Mouse (Mus musculus) bone marrow macrophage, adult 2 months (primary cell): ENCODE results near the gene Abcc4. TPM values are rescaled to one million over a fixed set of nuclear protein-coding genes. Genes with fewer than 3 reads are reported as not detected.
A peak's percentile ranks its signal among the peaks of the same experiment; 100 is the strongest.

ENCODE experiments used
- H3K27ac ChIP-seq: 2 replicates; pipeline ENCODE4 v1.5.1; 2012; ENCODE audit warnings: low read depth, low read length; ENCODE audit not compliant: insufficient read depth
- H3K4me1 ChIP-seq: 2 replicates; pipeline ENCODE4 v1.6.1; 2012; ENCODE audit warnings: low read length; ENCODE audit not compliant: control insufficient read depth, insufficient read depth
- H3K4me3 ChIP-seq: 2 replicates; pipeline ENCODE4 v1.5.1; 2012; ENCODE audit warnings: mild to moderate bottlenecking, low read length, moderate library complexity; ENCODE audit not compliant: insufficient read depth
- CTCF ChIP-seq: IDR thresholded peaks from 2 replicates; pipeline ENCODE4 v1.5.1; 2012; ENCODE audit warnings: low read depth, mild to moderate bottlenecking, low read length, moderate library complexity
- POLR2A ChIP-seq: IDR thresholded peaks from 2 replicates; pipeline ENCODE4 v1.6.1; 2012; ENCODE audit warnings: mild to moderate bottlenecking, low read depth, low read length, borderline replicate concordance
- polyA plus RNA-seq: library from polyadenylated mRNA; stranded (reverse); fragments of >200 nt; gene quantifications from 2 replicates; pipeline ENCODE4 v1.2.4, GENCODE M21; 2012; ENCODE audit not compliant: missing spikeins, insufficient read depth, insufficient read length

Gene Abcc4
- polyA plus RNA-seq, 1 experiment: 8.6 TPM

DNA sequence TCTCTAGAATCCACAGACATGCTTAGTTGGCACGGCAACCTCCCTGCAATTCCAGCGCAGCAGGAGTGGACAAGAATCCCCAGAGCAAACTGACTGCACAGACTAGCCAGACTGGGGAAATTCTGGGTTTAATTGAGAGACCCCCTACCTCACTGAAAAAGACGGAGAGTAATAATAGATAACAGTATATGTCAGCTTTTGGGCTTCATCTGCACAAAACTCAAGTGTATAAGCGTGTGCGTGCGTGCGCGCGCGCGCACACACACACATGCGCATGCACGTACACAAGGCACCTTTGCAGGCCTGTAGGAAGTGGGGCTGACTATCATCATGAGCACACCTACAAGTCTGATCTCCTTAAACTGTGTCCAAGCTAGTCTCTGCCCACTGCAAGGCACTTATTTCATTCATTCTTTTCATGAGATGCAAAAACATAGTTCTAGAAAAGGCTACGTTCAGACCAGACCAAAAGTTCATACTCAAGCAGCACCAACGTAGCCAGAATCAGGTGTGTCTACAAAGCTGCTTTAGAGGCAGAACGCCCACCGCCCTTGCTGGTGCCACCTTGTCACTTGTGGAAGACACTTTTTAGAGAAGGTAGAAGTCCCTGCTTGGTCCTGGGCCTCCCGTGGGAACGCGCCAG lies 232.7 kb downstream of the Abcc4 start:
- H3K27ac ChIP-seq: no peak overlapping the region
- H3K4me1 ChIP-seq: no peaks in the 10 kb centered on the region
- no peak overlapping the region; the same call in 1 of the 2 replicates for H3K4me3 ChIP-seq
- TF ChIP-seq POLR2A (no peak), CTCF (no peak)

DNA sequence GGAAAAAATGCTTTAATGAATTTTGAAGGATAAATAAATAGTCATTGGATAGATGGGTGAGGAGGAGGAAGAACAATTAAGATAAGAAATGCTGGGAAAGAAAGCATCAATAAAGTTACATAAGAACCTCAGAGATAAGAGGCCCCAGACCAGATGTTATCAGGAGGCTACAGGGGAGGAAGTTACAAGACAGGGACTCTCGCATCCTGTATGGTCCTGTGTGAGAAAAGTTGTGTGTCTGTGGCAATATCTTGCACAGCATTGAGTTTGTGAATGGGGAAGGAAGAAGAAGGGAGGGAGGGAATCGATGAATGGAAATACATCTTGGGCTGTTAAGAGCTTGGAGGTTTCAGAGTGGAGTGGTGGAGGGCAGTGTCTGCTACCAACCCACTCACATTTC lies 240.7 kb downstream of the Abcc4 start:
- TF ChIP-seq POLR2A (no peak), CTCF (no peak)
- H3K27ac ChIP-seq: no peak overlapping the region
- H3K4me3 ChIP-seq: no peak overlapping the region
- H3K4me1 ChIP-seq: no peaks in the 10 kb centered on the region

- Histone ChIP-seq H3K27ac (no peak overlapping the region), H3K4me1 (no peaks in the 10 kb centered on the region), H3K4me3 (no peak overlapping the region)
- TF ChIP-seq CTCF (no peak), POLR2A (no peak)
Measured at GRCm38 (mm10) chr14:118464401-118464800, 241.6 kb downstream of the Abcc4 start.

DNA sequence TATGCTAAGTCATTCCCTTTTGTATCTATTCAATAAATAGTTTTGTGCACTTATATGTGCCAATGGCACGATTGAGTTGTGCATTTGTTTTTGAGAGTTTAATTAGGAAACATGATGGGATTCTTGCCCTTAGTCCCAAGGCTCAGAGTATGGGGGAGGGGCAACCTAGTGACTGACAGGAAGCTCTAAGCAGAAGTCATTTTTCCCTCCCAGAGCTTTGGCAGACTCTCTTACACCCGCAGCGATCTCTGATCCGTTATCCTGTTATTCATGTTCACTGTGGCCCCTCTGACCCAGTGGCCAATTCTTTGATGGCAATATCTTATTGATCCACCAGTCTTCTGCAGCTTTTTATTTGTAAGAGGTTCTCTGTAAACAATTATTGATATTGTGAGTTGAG lies 253.4 kb downstream of the Abcc4 start:
- no peak overlapping the region for H3K4me3 ChIP-seq
- TF ChIP-seq CTCF: no peak
- no peak for TF ChIP-seq POLR2A
- H3K27ac ChIP-seq: no peak overlapping the region
- no peaks in the 10 kb centered on the region for H3K4me1 ChIP-seq

GRCm38 (mm10) chr14:118440155-118440554 lies 265.9 kb downstream of the Abcc4 start:
- no peak overlapping the region for H3K27ac ChIP-seq
- H3K4me3 ChIP-seq: no peak overlapping the region
- TF ChIP-seq CTCF: no peak
- no peaks in the 10 kb centered on the region for H3K4me1 ChIP-seq

- Histone ChIP-seq H3K4me3 (peak overlapping the region; percentile 26), H3K4me1 (no peaks in the 10 kb centered on the region), H3K27ac (no peak overlapping the region)
- no peak for TF ChIP-seq POLR2A
- no peak for TF ChIP-seq CTCF
Measured at GRCm38 (mm10) chr14:118437156-118437931, 268.7 kb downstream of the Abcc4 start.

DNA sequence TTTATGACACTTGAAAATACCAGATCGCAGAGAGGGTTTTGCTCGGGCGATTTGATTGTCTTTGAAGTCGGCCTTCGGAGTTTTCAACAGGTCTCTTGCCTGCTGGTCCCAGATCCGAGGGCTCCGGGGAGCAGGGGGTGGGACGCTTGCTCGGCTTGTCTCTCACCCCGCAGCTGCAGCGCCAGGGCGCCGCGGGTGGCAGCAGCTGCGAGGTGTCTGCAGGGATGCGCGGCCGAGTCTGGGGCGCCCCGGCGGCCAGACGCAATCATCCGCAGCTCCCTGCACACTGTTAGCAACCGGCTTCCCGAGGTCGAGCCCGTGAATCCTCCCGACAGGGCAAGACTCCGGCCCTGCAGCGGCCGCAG lies 269.2 kb downstream of the Abcc4 start:
- peak overlapping the region; percentile 26 for H3K4me3 ChIP-seq
- H3K27ac ChIP-seq: no peak overlapping the region
- TF ChIP-seq CTCF: no peak
- no peak for TF ChIP-seq POLR2A

GRCm38 (mm10) chr14:118435676-118436330 lies 270.2 kb downstream of the Abcc4 start:
- TF ChIP-seq POLR2A: no peak
- no peak for TF ChIP-seq CTCF
- peaks cover 7% of the 10 kb centered on the region for H3K4me1 ChIP-seq
- H3K27ac ChIP-seq: no peak overlapping the region
- H3K4me3 ChIP-seq: no peak overlapping the region

More for the DNA sequence above, 269.2 kb downstream of the Abcc4 start:
- H3K4me1 ChIP-seq: peaks cover 2% of the 10 kb centered on the region

- no peak overlapping the region for H3K27ac ChIP-seq
- peaks cover 10% of the 10 kb centered on the region for H3K4me1 ChIP-seq
- H3K4me3 ChIP-seq: no peak overlapping the region
- TF ChIP-seq POLR2A (no peak), CTCF (no peak)
Measured at GRCm38 (mm10) chr14:118434842-118435241, 271.2 kb downstream of the Abcc4 start.

- Histone ChIP-seq H3K4me3 (no peak overlapping the region), H3K27ac (no peak overlapping the region), H3K4me1 (peaks cover 10% of the 10 kb centered on the region)
- TF ChIP-seq POLR2A (no peak), CTCF (no peak)
Measured at GRCm38 (mm10) chr14:118433848-118434247, 272.2 kb downstream of the Abcc4 start.

Other genes with a start within 250 kb of the Abcc4 start
- not detected in 2 replicates for gene Cldn10, start 81.7 kb upstream of the Abcc4 start, polyA plus RNA-seq
- gene Dzip1, start 219.2 kb upstream of the Abcc4 start, polyA plus RNA-seq: 0.20 and 0.34 TPM in 2 replicates
- 36.4 and 40.5 TPM in 2 replicates for gene Dnajc3, start 231.8 kb upstream of the Abcc4 start, polyA plus RNA-seq